Mouse (Mus musculus) bone marrow macrophage, adult 2 months (primary cell): ENCODE measurements at regions not wholly inside any gene's neighbourhood (a gene's known extent, or its start where the extent isn't known, plus 50 kb on each side); places are given as distances from the start of the nearest gene placed in this dataset.

ENCODE experiments used
- CTCF ChIP-seq: IDR thresholded peaks from 2 replicates; pipeline ENCODE4 v1.5.1; 2012; ENCODE audit warnings: low read depth, mild to moderate bottlenecking, low read length, moderate library complexity
- POLR2A ChIP-seq: IDR thresholded peaks from 2 replicates; pipeline ENCODE4 v1.6.1; 2012; ENCODE audit warnings: mild to moderate bottlenecking, low read depth, low read length, borderline replicate concordance

DNA sequence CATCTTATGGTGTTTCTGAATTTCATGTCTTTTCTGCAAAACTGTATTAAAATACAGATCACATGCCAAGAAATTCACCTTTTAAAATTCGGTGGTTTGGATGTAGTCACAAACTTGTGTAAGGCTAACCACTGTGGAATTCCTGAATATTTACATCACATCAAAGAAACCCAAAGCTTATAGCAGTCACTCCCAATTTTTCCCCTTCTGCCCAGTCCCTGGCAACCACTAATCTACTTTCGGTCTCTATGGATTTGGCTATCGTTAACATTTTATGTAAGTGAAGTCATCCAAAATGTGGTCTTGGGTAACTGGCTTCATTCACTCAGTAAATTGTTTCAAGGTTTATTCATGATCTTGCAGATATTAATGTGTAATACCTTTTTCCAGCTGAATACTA is 226.0 kb upstream of the Pappa start:
- TF ChIP-seq CTCF (no peak), POLR2A (no peak)
